Mouse (Mus musculus): ENCODE data around the gene Armc7. TPM values are rescaled to one million over a fixed set of nuclear protein-coding genes. Genes with fewer than 3 reads are reported as not detected.

Gene Armc7
- polyA plus RNA-seq (2014; fragmentation: Nextera tagmentation; extraction: Ambion mirVana), result 5.1 and 5.7 TPM in 2 replicates

DNA sequence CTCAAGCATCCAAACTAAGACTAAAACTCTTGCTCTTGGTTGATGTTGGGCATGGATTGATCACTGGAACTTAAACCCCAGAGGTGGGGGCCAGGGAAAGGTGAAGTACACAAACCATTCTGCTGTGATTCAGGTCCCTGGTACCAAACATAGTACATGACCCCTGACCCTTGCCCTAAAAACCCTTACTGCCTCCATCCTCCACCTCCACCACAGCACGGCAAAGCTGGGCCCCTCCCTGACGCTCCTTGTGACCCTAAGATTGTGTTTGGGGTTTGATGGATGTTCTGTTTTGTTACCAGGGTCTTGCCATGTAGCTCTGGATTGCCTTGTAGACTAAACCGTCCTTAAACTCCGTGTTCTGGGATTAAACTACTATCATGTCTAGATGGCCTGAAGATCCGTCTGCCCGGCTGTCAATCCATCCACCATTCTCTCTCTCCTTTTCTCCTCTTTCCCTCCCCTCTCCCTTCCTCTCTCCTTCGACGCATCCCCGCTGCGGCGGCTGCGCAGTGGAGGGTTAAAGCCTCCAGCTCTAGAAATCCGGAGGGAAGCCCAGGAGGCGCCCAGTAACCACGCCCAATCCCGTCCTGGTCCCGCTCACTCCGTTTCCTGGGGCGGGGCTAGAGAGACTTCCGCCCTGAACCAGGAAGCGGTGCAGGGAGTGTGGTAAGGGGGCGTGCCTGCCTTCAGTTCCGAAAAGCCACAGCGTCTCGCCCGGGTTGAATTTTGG is at the start of gene Armc7:
Armc7 (plus strand) TSS at position 643 of the 733 bp plus-strand sequence.
- no peaks in the 10 kb centered on the region; the same call in 1 of the 2 replicates for H3K36me3 ChIP-seq (ENCODE audit: control insufficient read depth, insufficient read depth, low read length)
- peak within 1 kb of the TSS; percentile 87 for H3K9ac ChIP-seq (ENCODE audit: low read depth, low read length)
- ATAC-seq (replicated peaks; ENCODE audit: insufficient number of reproducible peaks, low FRiP score, low TSS enrichment), result peak; percentile 92
- H3K4me3 ChIP-seq (ENCODE audit: low read depth, low read length), result peak within 1 kb of the TSS; percentile 92
- H3K9me3 ChIP-seq (replicated peaks; ENCODE audit: control insufficient read depth, low read length), result no peaks in the 10 kb centered on the region
- peak within 1 kb of the TSS; percentile 98 for H3K4me2 ChIP-seq
- peaks cover 31% of the 10 kb centered on the region for H3K4me1 ChIP-seq (ENCODE audit: control insufficient read depth, insufficient read depth, low read length)
- no peaks in the 10 kb centered on the region for H3K27me3 ChIP-seq (ENCODE audit: control insufficient read depth, insufficient read depth, low read length)
- WGBS (ENCODE audit: insufficient replicate concordance), result 1% methylated on average over 26 of the region's 26 CpGs
- H3K27ac ChIP-seq (ENCODE audit: low read depth, low read length), result peak within 1 kb of the TSS; percentile 84

GRCm38 (mm10) chr11:115425671-115426070 is 49.8 kb upstream of the Armc7 start:
- Histone ChIP-seq H3K27me3 (ENCODE audit: control insufficient read depth, insufficient read depth, low read length) (no peaks in the 10 kb centered on the region), H3K27ac (ENCODE audit: low read depth, low read length) (no peak overlapping the region), H3K4me1 (ENCODE audit: control insufficient read depth, insufficient read depth, low read length) (peaks cover 17% of the 10 kb centered on the region), H3K4me2 (no peak overlapping the region), H3K4me3 (ENCODE audit: low read depth, low read length) (no peak overlapping the region), H3K9ac (ENCODE audit: low read depth, low read length) (no peak overlapping the region), H3K36me3 (ENCODE audit: control insufficient read depth, insufficient read depth, low read length) (peaks cover 12% of the 10 kb centered on the region; the same call in 1 of the 2 replicates), H3K9me3 (replicated peaks; ENCODE audit: control insufficient read depth, low read length) (no peaks in the 10 kb centered on the region)
- WGBS (ENCODE audit: insufficient replicate concordance), result 89% methylated on average over 6 of the region's 6 CpGs
- ATAC-seq (replicated peaks; ENCODE audit: insufficient number of reproducible peaks, low FRiP score, low TSS enrichment), result no peak

- peak; percentile 57; the same call in 1 of the 2 replicates for ATAC-seq (replicated peaks; ENCODE audit: insufficient number of reproducible peaks, low FRiP score, low TSS enrichment)
- H3K9me3 ChIP-seq (replicated peaks; ENCODE audit: control insufficient read depth, low read length), result no peaks in the 10 kb centered on the region
- peaks cover 9% of the 10 kb centered on the region; the same call in 1 of the 2 replicates for H3K4me1 ChIP-seq (ENCODE audit: control insufficient read depth, insufficient read depth, low read length)
- H3K36me3 ChIP-seq (ENCODE audit: control insufficient read depth, insufficient read depth, low read length), result peaks cover 18% of the 10 kb centered on the region; the same call in 1 of the 2 replicates
- 38% methylated on average over 20 of the region's 20 CpGs for WGBS (ENCODE audit: insufficient replicate concordance)
- peak overlapping the region; percentile 35; the same call in 1 of the 2 replicates for H3K4me2 ChIP-seq
- H3K27ac ChIP-seq (ENCODE audit: low read depth, low read length), result peak overlapping the region; percentile 54
- H3K9ac ChIP-seq (ENCODE audit: low read depth, low read length), result peak overlapping the region; percentile 44; the same call in 1 of the 2 replicates
- no peaks in the 10 kb centered on the region for H3K27me3 ChIP-seq (ENCODE audit: control insufficient read depth, insufficient read depth, low read length)
- no peak overlapping the region for H3K4me3 ChIP-seq (ENCODE audit: low read depth, low read length)
Observed at GRCm38 (mm10) chr11:115427482-115428331, 47.8 kb upstream of the Armc7 start.

GRCm38 (mm10) chr11:115429307-115429706 is 46.2 kb upstream of the Armc7 start:
- ATAC-seq (replicated peaks; ENCODE audit: insufficient number of reproducible peaks, low FRiP score, low TSS enrichment), result no peak
- H3K36me3 ChIP-seq (ENCODE audit: control insufficient read depth, insufficient read depth, low read length), result peaks cover 18% of the 10 kb centered on the region; the same call in 1 of the 2 replicates
- H3K4me2 ChIP-seq, result no peak overlapping the region
- no peak overlapping the region for H3K9ac ChIP-seq (ENCODE audit: low read depth, low read length)
- peaks cover 9% of the 10 kb centered on the region; the same call in 1 of the 2 replicates for H3K4me1 ChIP-seq (ENCODE audit: control insufficient read depth, insufficient read depth, low read length)
- no peaks in the 10 kb centered on the region for H3K27me3 ChIP-seq (ENCODE audit: control insufficient read depth, insufficient read depth, low read length)
- no peak overlapping the region for H3K4me3 ChIP-seq (ENCODE audit: low read depth, low read length)
- H3K9me3 ChIP-seq (replicated peaks; ENCODE audit: control insufficient read depth, low read length), result no peaks in the 10 kb centered on the region
- 85% methylated on average over 7 of the region's 7 CpGs for WGBS (ENCODE audit: insufficient replicate concordance)
- no peak overlapping the region for H3K27ac ChIP-seq (ENCODE audit: low read depth, low read length)

DNA sequence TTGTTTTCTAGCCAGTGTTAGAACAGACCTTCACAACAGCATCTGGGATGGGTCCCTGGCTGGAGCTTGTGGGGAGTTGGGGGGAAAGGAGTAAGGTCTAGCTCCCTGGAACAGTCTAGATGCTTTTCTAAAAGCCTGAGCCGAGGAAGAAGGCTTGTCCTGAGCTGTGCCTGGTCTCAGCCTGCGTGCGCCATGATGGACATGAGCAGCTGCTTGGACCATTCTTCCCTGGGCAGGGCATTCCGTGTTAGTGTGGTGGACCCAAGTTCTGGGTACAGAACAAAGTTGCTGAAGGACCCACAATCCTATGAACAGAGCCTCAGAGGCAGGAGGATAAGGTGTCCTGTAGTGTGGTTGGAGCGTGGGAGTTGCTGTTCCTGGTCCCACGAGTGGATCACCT is 44.9 kb upstream of the Armc7 start:
- Histone ChIP-seq H3K9ac (ENCODE audit: low read depth, low read length) (no peak overlapping the region), H3K4me2 (no peak overlapping the region), H3K4me1 (ENCODE audit: control insufficient read depth, insufficient read depth, low read length) (peaks cover 12% of the 10 kb centered on the region), H3K27ac (ENCODE audit: low read depth, low read length) (no peak overlapping the region), H3K4me3 (ENCODE audit: low read depth, low read length) (no peak overlapping the region), H3K36me3 (ENCODE audit: control insufficient read depth, insufficient read depth, low read length) (peaks cover 18% of the 10 kb centered on the region; the same call in 1 of the 2 replicates), H3K9me3 (replicated peaks; ENCODE audit: control insufficient read depth, low read length) (no peaks in the 10 kb centered on the region), H3K27me3 (ENCODE audit: control insufficient read depth, insufficient read depth, low read length) (no peaks in the 10 kb centered on the region)
- no peak for ATAC-seq (replicated peaks; ENCODE audit: insufficient number of reproducible peaks, low FRiP score, low TSS enrichment)
- WGBS (ENCODE audit: insufficient replicate concordance), result 92% methylated on average over 6 of the region's 6 CpGs

DNA sequence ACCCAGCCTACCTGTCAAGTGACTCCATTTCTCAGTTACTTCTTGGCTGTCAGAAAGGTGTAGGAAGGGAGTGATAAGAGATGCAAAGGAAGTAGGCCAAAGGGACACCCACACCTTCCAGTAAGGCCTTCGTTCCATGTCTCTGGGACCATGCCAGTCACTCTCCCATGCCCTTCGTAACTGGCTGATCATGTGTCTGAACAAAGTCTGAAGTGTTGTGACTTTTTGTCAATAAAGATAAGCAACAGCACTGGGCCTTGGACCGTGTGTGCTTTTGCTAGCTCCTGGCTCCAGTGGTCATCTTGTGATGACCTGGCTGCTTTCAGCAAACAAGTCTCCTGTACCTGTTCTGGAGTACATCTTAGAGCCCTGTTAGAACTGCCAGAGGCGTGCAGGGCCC is 42.7 kb upstream of the Armc7 start:
- Histone ChIP-seq H3K4me2 (no peak overlapping the region), H3K27ac (ENCODE audit: low read depth, low read length) (no peak overlapping the region), H3K4me1 (ENCODE audit: control insufficient read depth, insufficient read depth, low read length) (peaks cover 14% of the 10 kb centered on the region), H3K4me3 (ENCODE audit: low read depth, low read length) (no peak overlapping the region), H3K27me3 (ENCODE audit: control insufficient read depth, insufficient read depth, low read length) (no peaks in the 10 kb centered on the region), H3K9me3 (replicated peaks; ENCODE audit: control insufficient read depth, low read length) (no peaks in the 10 kb centered on the region), H3K9ac (ENCODE audit: low read depth, low read length) (no peak overlapping the region), H3K36me3 (ENCODE audit: control insufficient read depth, insufficient read depth, low read length) (peaks cover 15% of the 10 kb centered on the region; the same call in 1 of the 2 replicates)
- ATAC-seq (replicated peaks; ENCODE audit: insufficient number of reproducible peaks, low FRiP score, low TSS enrichment), result no peak
- WGBS (ENCODE audit: insufficient replicate concordance), result 71% methylated on average over 4 of the region's 4 CpGs

GRCm38 (mm10) chr11:115433342-115433741 is 42.1 kb upstream of the Armc7 start:
- peaks cover 9% of the 10 kb centered on the region for H3K4me1 ChIP-seq (ENCODE audit: control insufficient read depth, insufficient read depth, low read length)
- peaks cover 15% of the 10 kb centered on the region; the same call in 1 of the 2 replicates for H3K36me3 ChIP-seq (ENCODE audit: control insufficient read depth, insufficient read depth, low read length)
- H3K9ac ChIP-seq (ENCODE audit: low read depth, low read length), result no peak overlapping the region
- H3K27ac ChIP-seq (ENCODE audit: low read depth, low read length), result no peak overlapping the region
- H3K4me2 ChIP-seq, result no peak overlapping the region
- 78% methylated on average over 6 of the region's 6 CpGs for WGBS (ENCODE audit: insufficient replicate concordance)
- ATAC-seq (replicated peaks; ENCODE audit: insufficient number of reproducible peaks, low FRiP score, low TSS enrichment), result no peak
- no peaks in the 10 kb centered on the region for H3K27me3 ChIP-seq (ENCODE audit: control insufficient read depth, insufficient read depth, low read length)
- no peak overlapping the region for H3K4me3 ChIP-seq (ENCODE audit: low read depth, low read length)
- H3K9me3 ChIP-seq (replicated peaks; ENCODE audit: control insufficient read depth, low read length), result no peaks in the 10 kb centered on the region

DNA sequence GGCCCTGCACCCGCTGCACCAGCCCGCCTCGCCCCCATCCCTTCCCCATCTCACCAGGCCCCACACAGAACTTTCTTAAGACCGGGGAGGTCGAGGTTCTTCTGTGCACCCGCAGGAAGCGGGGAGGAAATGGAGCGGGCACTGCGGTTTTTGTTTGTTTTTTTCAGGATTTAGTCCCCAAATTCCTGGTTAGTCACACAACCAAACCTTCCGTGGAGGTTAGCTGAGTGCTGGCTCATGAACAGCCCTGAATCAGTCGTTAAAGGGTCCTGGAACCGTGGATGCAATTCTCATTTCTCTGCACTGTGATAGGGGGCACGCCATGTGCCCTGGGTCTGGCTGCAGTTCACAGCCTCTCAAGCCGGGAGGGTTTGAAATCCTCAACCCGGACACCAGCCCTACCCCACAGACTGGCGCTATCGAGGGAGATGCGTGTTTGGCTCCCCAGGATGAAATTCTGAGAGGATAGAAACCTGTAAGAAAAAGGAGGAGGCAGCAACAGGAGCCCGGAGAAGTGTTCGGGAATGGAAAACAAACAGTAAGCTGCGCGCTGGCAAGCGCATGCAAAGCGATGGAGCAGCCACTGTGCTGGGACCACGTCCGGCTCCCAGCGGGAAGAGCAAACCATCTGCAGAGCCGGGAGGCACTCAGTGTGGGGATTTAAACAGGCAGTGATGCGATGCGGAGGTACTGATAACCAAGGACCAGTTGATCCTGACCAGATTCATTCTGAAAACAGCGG is 39.7 kb upstream of the Armc7 start:
- H3K27me3 ChIP-seq (ENCODE audit: control insufficient read depth, insufficient read depth, low read length), result no peaks in the 10 kb centered on the region
- no peak for ATAC-seq (replicated peaks; ENCODE audit: insufficient number of reproducible peaks, low FRiP score, low TSS enrichment)
- H3K4me2 ChIP-seq, result peak overlapping the region; percentile 71
- no peak overlapping the region for H3K27ac ChIP-seq (ENCODE audit: low read depth, low read length)
- H3K36me3 ChIP-seq (ENCODE audit: control insufficient read depth, insufficient read depth, low read length), result peaks cover 6% of the 10 kb centered on the region; the same call in 1 of the 2 replicates
- 6% methylated on average over 31 of the region's 31 CpGs for WGBS (ENCODE audit: insufficient replicate concordance)
- H3K4me1 ChIP-seq (ENCODE audit: control insufficient read depth, insufficient read depth, low read length), result peaks cover 9% of the 10 kb centered on the region
- H3K9ac ChIP-seq (ENCODE audit: low read depth, low read length), result peak overlapping the region; percentile 61
- H3K9me3 ChIP-seq (replicated peaks; ENCODE audit: control insufficient read depth, low read length), result peaks cover 4% of the 10 kb centered on the region; the same call in 1 of the 2 replicates
- H3K4me3 ChIP-seq (ENCODE audit: low read depth, low read length), result peak overlapping the region; percentile 38
